Mouse (Mus musculus) kidney, adult 18-20 months (tissue): ENCODE results near the gene Ephb1.

ENCODE experiments used
- DNase-seq: peaks from one replicate; pipeline ENCODE4 v3.0.0; 2021

Gene Ephb1

DNA sequence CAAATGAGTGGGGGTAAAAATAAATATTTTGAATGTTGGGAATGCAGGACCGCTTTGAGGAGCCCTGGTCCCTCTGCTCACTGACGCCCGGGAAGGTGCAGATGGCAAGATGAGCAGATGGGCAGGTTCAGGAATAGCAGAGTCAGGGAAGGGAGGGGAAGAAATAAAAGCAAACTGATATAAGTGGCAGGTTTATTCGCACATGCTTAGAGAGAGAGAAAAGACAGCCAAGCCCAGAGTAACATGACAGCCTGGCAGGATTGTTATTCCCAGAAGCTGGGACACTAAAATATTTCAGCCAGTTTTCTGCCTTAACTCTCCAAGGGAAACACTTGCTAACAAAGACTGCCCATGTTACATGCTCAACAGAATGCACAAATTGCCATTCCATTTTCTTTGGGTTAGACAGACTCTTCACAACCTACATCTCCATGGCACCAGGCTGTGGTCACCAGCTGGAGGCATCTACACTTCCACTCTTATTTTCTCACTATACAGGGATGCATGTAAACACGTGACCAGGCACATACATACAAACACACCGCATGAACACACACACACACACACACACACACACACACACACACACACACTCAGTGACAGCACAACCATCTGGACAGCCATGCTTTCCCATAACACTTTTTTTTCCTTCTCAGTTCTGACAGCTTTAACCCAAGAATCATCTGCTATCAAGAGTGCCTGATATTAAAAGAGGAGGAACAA, 315.3 kb downstream of the Ephb1 start:
- no peak for DNase-seq

DNA sequence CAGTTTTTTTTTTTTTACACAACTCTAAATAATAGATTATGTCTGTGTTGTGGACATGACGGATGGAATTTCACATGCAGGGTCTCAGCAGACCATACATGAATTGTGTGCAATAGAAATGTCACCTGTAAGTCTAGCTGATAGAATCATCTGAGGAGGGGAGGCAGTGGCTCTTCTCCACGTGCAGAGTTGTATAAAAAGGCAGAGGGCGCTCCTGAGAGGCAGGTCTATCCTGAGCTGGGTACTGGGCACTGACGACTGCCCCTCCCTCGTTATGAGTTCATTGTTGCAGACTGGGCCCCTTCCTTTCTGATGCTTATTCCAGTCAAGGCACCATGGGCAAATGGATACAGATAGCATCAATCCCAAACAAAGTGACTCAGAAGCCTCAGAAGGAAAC, 318.4 kb downstream of the Ephb1 start:
- no peak for DNase-seq

DNA sequence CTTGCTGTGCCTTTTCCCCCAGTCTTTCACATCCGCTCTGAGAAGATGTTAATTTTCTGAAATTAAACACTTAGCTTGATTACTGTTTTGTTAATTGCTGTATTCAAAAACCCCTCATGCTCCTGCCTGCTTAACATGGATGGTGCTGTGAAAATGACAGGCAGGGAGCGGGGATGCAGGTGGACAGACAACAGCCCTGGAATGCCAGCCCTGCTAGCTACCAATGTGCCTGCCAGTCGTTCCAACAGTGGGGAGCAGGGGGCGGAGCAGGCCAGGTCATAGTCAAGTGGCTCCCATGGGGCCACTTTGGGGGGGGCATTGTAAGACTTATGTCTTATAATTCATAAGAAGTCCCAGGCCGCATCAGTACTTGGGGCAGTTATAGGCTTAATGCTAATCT, 321.3 kb downstream of the Ephb1 start:
- no peak for DNase-seq

DNA sequence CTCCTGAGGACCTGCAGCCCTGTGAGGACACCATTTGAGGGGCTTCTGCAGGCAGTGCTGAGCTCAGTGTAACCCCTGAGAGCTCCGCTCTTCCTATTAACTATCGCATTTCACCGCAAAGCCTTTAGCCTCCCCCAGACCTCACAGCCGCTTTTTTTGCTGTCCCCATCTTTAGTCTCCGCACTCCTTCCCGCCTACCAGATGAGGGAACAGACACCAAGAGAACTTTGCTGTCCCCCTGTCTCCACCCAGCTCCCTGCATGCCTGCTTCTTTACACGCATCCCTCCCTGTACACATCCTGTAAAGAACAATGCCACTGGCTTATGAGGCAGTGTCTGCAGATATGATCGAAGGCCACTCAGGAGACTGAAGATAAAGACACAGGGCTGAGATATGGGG, 322.1 kb downstream of the Ephb1 start:
- no peak for DNase-seq

DNA sequence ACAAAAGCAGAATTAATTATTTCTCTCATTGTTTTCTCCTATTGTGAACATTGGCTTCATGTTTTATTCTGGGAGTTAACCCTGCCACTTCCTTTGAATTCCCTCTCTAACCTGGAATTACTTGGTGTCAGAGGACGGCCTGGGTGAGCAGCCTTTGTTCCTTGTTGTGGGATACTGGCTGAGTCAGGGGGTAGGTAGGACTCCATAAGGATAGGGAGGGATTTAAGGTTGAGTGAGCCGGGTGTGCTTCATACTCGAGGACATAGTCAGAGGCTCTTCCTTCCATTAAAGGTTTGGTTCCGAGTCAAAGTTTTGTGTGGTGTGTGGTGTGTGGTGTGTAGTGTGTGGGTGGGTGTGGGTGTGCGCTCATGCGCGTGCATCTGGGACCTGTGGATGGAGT, 324.8 kb downstream of the Ephb1 start:
- no peak for DNase-seq

DNA sequence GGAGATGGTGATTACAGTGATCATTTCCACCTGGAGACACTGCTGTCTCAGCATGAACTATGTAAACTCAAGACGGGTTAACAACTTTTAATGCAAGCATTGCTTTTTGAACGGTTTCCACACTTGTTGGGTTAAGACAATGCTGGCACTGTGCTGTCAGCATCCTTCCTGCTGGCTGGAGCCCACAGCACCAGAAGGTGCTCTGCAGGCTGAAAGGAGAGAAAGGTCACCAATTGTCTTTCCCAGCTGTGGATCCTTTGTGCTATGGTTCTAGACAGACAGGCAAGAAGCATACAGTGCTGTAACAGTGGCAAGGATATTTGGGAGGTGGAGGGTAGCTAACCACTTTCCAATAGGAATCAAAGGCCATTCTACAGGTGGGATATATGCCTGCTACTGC, 328.4 kb downstream of the Ephb1 start:
- DNase-seq = no peak

DNA sequence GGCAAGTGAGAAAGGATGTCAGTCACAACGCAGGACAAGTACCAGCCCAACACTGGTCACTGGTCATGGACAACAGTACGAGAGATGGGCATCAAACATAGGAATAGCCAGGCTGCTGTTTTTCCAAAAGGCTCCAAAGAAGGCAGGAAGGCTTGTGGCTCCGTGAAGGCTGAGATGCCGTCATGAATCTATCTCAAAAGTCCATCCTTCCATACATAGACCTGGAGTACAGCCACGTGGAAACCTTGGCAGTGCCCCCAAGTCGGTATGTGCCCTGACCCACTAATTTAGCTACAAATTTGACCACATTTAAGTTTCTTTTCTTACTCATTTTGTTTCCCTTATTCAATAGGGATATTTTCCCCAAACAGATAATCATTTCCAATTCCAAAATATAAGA, 329.4 kb downstream of the Ephb1 start:
- DNase-seq = no peak

DNA sequence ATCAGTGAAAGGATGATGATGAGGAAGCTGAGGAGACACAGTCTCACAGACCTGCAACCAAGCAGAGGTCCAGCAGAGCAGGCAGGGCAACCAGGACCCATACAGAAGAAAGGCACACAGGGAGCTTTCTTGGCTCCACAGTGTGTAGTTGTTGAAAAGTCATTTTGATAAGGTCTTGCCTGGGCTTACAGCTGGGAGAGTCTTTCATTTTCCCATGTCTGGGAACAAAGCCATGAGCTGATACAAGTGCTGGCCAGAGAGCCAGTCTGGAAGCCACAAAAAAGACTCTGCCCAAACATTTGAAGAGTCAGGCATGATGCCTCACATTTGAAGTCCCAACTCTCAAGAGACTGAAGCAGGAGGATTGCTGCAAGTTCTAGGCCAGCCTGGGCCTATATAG, 339.0 kb downstream of the Ephb1 start:
- DNase-seq = no peak

DNA sequence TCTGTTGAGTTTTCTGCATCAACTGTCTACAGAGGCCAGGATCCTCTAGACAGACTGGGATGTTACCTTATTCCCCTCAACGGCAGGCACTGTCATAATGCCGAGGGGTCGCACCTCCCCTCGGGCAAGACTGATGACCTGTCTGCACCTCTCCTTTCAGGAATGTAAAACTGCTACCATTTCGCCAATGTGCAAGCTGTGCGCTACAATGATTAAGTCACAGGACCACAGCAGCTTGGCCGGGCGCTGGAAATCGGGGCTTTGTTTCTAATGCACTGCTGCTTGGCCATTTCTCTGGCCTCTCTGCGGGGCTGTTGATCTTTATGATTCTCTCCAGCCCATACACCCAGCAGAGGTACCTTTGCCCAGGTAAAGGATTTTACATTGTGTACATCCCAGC, 346.8 kb downstream of the Ephb1 start:
- DNase-seq = no peak

DNA sequence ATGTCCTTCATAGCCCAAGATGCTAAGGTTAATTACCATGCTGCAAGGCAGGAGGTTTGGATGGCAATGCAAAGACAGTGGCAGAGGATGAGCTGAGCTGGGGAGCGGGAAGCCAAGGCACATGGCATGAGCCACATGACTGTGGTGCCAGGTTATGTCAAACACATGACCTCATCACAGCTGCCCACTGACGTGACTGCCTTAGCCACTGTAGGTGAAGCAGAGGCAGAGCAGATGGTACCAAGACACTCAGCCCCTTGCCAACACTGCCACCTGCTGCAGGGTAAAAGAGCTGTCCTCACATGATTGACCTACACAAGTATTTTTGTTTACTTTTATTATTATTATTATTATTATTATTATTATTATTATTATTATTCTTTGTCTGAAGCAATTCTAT, 348.0 kb downstream of the Ephb1 start:
- DNase-seq = peak; percentile 22

DNA sequence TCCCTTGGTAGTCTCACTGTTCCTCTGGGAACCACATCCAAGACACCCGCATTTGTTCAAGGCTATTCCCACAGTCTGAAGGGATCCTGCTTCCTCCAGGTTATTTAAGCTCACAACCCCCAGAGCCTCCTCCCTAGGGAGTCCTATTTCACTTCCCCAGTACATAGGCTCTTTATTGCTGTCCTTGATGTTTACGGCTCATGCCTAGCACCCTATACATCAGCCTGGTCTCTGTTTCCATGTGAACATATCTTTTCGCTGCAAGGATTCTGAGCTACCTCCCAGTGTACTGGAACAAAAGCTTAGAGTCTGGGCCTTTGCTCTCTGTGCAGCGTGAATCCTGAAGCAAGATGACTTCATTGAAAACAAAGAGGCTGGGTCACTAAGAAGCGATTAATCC, 351.6 kb downstream of the Ephb1 start:
- no peak for DNase-seq

DNA sequence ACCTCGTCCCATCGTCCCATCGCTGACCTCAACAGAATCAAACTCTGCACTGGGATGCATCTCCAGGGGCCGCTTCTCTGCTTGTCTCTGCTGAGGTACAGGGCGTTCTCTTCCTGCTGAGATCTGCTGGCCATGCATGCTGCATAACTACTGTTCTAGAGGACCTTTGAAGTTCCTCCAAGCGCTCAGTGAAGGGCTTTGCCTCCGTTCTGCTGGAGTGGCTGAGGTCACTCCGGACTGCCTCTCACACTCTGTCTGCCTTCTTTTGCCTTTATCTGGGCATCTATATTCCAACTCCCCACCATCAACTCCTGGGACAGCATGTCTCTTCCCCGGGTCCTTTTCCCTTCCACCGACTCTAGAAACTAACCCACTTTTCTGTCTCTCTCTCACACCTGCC, 352.3 kb downstream of the Ephb1 start:
- no peak for DNase-seq

DNA sequence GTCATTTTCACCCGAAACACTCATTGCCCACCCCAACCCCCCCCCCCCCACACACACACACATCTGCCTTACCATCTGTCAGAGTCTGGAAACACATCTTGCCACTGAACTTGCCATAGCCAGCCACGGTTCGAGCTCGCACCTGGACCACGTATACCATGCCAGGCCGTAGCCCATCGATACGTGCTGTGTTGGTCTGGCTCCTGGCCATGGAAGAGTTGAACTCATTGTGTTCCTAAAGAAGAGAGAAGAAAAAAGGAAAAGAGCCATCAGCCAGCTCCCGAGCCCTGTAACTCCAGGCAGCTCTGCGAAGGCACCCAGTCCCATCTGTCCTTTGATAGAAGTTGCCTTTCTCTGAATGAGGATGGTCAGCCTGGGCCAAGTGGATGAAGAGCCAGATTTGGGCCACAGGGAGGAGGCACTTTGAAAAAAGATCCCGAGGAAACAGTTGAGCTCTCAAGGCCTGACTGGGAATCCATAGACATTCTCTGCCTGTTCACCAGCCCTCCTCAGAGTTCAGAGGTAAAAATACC, 352.8 kb downstream of the Ephb1 start:
- DNase-seq = no peak

DNA sequence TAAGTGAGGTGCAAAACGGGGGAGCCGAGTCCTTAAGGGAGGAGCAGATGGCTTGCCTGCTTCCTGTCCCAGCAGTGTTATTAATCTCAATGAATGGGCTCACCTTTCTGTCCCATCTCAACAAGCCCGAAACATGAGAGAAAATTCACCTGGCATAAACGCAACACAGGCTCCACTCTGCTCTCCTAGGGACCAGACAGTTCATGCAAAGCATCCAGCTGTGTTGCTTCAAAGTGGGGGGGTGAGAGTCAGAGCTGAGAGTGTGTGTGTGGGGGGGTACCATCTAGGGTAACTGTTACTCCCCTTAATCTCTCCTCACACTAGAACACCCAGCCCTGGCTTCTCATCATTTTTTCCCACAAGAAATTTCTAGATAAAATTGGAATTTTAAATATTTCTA, 354.8 kb downstream of the Ephb1 start:
- DNase-seq = no peak

DNA sequence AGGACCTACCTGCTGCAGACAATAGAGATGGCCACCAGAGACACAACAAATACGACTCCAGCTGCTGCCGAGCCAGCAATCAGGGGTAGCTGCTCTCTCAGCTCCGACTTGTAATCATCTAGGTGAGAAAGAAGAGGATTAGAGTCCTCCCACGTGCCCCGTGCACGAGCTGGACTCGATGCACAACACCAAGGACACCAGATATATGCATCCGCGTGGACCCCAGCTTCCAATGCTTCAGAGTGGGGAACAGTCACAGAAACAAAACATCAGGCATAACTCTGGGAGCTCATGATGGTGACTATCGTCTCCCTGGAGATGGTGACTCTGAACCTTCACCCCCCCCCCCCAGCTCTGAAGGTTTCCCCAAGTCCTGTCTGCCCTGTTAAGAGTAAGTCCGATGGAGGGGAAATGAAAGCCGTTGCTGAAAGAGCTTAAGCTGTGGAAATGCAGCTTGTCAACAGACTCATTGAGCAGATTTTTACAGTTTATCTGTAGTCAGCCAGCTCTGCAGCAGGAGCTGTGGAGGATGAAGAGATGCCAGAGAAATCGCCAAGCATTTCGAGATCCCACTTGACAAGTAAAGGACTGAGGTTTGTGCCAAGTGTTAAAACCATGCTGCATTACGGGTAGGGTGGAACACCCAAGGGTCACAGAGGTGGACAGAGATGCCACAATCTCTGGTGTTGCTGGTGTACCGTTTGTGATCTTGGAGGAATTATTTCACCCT, 357.6 kb downstream of the Ephb1 start:
- DNase-seq = no peak

DNA sequence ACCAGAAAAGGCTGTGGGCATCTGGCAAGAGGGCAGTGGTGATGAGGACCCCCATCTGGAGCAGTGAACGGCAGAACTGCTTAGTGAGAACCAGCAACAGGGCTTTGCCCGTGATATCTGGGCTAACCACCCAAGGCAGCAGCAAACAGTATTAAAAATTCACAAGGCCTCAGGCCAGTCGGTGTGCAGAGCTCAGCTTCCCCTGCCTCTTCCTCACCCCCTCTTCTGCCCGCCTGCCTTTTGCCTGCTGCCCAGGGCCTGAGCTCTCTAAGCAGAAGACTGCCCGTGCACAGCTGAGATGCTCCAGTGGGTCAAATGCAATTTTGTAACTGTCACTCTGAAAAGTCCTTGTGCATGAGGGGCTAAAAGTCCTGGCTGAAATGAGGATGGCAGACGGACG, 358.3 kb downstream of the Ephb1 start:
- no peak for DNase-seq

DNA sequence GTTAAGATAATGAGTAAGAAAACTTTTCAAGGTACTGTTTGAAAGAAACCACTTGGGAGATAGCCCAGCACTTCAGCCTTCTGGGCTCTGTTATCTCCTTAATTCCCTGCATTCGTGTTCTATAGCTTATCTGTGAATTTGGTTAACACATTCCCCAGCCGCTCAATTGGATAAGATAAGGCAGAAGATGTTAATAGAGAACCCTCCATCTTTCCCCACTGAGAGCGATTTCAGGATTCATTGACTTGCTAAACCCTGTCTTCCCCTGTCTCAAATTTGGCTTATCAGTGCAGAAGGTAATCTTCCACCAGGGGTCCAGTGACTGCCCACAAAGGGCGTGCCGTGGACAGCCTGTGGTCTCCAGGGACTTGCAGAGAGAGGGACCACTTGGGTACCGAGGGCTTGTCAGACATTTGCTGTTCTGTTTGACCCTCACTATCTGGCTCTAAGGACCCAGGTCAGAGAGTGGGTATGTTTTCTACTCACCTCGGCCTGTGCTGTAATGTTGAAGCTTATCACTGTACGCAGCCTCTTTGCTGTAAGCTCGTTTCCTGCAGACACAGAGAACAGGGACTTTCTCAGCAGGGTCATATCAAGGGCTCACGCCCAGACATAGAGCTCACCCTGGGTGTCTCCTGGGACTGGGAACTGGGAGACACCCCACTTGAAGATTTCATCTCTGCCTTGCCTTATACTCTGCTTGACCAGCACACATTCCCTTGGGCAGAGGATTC, 358.9 kb downstream of the Ephb1 start:
- no peak for DNase-seq

DNA sequence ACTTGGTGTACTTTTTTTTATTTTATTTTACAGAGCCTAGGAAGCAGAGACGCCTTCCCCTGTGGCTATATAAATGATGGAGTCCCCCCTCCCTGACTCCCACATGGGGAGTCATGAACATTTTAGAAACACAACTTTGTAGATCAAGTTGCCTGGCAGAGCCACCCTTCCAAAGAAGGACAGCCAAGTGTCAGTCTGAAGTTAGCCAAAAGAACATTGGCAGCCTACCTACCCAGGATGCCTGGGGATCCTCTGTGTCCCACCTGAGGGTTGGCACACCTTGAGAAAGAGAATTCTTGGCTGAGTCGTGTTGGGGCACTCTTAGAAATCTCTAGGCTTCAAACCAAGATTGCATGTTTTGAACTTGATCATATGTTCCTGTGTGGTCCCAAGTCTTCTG, 360.4 kb downstream of the Ephb1 start:
- no peak for DNase-seq

DNA sequence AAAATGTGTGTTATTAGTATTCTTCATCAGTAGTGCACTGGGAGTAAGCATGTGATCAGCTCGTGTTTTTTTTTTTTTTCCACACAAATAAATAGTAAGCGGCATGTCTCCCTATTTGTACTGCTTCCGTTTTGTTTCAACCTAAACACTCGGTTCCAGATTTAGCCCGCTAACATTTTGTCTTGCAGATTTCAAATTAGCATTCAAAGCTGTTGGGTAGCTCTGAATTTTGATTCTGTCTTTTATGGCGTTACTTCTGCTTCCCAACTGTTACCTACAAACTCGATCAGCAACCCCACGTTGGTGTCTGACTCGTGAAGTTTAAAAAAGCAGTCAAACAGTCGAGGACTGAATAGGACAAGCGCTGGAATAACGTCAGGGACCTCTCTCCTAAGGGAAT, 363.7 kb downstream of the Ephb1 start:
- DNase-seq = no peak

DNA sequence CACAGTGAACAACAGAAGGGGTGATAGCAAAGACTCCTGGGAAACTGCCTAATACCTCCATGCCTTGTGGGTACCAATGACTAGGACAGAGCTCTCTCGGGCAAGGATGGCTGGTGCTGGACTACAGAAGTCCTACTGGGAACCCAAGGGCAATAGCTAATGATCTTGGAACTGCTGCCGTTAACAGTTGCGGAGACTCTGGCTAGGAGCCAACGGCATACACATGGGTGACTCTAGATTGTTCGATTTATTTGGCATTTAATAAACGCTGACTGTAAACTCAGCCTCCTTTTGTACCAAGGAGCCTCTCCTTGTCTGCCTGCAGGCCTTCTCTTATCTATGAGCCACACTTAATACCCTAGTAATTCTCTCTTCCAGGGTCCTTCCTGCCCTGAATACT, 364.5 kb downstream of the Ephb1 start:
- DNase-seq = no peak

DNA sequence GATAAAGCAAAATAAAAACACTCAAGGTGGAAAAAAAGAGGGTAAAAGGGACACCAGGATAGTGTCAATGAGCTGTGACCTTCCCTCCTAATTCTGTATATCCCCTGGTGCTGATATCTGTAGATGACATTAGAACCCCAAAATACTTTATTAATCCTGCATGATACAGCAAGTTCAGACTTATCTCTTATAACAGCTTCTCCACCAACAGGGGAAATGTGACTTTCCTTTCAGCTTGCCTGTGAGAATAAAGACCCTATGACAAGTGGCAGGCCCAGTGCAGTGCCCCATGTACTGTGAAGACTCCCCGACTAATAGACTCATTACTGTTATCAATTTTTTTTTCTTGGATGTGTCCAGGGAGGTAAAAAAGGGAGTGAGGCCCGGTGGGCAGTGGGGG, 367.6 kb downstream of the Ephb1 start:
- DNase-seq = no peak

DNA sequence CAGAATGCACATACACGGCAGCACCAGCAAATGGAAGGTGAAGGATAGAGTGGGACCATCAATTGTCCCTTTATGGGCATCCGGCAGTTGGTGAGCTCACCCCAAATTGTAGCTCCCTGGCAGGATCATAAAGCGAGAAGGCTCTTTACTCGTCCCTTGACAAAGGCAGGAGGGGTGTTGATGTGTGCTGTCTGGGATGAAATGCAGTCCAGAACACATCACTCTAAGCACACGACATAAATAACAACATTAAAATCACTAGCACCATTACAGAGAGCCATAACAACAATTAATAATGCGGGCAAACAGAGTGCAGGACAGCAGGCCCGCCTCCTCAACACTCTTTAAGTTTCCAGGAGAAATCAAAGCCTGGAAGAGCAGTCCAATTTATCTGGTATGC, 372.1 kb downstream of the Ephb1 start:
- no peak for DNase-seq

DNA sequence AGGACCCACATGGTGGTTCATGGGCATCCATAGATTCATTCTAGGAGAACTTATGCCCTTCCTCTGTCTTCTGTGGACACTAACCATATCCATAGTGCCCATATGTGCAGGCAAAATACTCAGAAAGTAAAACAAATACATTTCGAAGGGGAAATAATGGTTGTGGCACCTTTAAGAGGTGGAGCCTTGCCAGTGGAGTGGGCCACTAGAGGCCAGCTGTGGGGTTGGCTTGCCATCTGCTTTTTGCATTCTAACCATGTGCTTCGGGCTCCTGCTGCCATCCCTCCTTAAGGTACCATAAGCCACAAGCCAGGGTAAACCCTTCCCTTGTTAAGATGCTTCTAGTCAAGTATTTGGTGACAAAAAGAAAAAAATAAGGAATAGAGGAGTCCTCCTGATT, 373.3 kb downstream of the Ephb1 start:
- DNase-seq = no peak

DNA sequence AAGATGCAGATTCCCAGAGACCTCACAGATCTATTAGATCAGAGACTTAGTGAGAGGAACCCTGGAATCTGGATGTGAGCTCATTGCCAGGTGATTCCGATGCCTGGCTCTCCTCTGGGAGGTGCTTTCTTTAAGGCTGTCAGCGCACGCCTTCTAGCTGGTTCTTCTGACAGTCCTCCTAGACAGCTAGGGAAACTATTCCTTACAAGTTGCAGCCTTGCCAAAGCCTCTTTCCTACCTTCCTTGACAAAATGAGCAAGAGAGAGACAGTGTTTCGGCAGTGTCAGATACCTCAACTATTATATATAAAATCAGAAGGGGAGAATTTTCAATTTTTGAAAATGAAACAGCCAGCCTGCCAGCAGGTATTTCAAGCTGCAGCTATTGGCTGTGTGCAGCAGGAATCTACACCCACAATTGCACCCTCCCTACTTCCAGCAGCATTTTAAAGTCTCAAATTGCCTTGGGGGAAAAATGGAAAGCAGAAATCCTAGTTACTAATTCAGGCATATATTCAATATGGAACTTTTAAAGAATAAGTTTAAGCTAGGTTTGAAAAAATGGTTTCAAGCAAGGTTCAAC, 377.5 kb downstream of the Ephb1 start:
- DNase-seq = no peak
